Mouse (Mus musculus) left cerebral cortex, postnatal 4 days (tissue): ENCODE measurements at regions not wholly inside any gene's neighbourhood (a gene's known extent, or its start where the extent isn't known, plus 50 kb on each side); places are given as distances from the start of the nearest gene placed in this dataset.
A peak's percentile ranks its signal among the peaks of the same experiment; 100 is the strongest.

Experiments used
- DNase-seq: peaks from one replicate; pipeline ENCODE4 v3.0.0-alpha.2; 2022
- intact Hi-C: fragments of 180-260 bp; cut with DNase I; formaldehyde crosslinking; loops from one replicate; pipeline ENCODE4 v1.15.1; 2025

DNA sequence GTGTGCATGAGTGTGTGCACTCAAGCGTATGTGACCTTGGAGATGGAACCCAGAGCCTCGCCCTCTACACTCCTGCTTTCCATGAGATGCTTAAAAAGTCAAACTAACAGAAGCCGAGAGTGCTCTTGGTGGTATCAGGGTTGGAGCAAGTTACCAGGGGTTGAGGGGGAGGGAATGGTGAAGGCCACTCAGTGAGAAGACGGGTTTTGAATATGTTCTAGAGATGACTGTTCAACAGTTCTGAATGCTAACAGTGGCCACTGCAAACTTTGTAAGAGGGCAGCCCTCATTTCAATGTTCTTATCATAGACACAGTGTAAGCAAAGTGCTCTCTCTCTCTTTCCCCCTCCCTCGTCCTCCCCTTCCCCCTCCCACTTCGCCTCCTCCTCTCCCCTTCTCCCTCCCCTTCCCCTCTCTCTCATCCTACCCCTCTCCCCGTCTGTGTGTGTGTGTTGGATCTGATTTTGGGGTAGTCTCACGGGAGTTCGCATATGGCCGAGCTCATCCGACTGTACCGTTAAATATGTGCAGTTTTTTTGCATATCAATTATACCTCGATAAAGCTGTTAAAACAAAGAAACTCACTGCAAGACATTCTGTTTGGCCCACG lies 75.5 kb upstream of the 4931429L15Rik start:
- intact Hi-C loops: no loop called here
- DNase-seq: no peak

DNA sequence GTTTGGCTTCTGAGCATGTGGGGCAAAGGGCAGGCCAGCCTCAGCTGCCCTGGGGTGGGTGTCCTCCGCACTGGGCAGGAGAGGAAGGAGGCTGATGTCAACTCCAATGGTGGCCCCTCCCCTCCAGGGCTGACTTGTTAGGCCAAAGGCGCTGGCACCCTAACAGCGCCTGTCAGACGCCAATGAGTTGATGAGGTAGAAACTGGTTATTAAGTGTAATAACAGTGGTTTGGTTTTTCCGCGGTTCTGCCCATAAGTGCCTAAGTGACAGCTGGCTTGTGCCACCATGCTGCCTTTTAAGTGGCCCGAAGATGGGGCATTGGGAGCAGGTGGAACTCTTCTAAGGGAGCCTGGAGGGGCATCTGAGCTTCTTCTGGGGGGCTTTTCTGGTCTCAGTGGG lies 74.5 kb upstream of the 4931429L15Rik start:
- intact Hi-C loops: no loop called here
- no peak for DNase-seq

DNA sequence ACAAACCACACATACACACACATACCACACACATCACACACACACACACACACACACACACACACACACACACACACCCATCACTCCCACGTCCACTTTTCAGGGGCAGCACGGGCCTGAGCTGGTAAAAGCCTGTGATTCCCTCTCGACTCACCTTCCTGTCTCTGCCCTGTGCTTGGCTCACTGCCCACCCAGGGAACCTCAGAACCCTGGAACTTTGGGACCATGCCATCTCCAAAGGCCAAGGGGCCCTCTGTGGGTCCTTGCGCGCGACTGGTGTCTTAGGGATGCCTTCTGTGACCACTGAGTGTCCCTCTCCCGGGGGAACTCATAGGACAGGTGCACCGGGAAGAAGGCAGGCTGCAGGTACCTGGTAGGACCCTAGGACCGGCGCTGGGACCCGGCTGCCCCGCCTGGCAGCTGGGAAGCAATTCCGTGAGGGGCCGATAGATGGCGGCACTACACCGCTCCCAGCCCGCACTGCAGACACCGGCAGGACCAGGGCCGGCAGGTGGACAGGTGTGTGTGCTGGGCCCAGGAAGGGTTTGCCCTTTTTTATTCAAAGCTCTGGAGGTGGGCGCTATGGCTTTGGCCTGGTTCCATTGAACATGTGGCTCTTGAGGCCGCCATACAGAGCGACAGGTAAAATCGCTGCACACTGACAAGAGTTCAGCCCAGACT lies 73.0 kb upstream of the 4931429L15Rik start:
- intact Hi-C loops: no loop called here
- peak; percentile 63 for DNase-seq

DNA sequence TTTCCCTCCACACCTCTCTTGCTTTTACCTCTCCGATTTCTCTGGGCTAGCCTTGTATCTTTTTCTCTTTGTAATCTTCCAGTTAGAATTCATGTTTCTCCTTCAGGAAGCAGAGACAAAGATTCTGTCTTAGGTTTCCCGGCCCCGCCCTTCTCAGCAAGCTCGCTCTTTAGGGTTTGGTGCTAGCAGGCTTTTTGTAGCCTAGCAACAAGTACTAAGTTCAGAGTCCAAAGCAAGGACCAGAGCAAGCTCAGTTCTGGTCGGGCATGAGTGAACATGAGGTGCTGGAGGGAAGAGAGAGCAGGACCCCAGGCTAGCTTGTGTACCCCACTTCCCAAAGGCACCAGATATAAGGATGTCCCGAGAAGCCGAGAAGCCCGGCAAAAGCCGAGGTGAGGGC lies 70.0 kb upstream of the 4931429L15Rik start:
- intact Hi-C loops: no loop called here

DNA sequence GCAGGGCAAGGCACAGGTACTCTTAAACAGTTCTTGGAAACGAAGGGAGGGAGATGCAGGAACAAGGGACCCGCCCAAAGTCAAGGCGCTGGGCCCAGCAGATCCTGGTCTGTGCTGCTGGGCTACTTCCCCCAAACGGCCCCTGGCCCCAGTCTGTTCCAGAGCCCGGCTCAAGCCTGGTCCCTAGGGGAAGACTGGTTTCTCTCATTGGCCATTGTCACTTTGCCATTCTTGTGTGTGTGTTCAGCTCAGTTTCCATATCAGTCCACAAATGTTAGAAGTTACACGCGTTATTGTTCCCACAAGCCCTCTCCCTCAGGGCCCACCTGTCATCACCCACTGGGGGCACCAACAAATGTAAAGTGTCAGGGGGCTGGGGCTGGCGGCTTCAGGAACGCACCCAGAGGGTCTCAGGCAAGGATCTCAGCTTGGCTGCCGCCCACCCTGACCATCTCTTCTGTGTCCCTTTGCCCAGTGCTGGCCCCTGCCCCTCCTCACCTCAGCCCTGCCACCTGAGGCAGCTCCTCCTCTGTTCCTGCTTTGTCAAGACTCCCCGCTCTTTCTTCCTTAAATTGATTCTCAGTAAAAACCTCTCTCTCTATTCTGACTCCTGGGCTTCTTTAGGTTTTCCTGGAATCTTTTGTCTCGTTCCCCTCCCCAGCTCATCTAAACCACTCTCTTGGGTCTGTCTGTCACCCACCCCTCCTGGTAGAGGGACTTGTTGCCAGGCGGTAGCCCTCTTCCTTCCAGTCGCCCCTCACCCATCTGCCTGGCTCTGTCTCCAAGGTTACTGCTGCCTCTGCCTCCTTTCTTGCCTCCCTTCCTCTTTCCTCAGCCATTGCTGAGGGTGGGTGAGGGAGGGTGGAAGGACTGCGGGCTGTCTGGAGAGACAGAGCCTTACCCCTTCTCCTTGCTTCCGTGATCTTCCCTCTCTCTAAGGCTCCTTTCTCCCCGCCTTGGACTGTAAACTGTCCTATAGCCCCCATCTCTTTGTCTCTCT lies 69.2 kb upstream of the 4931429L15Rik start:
- peak; percentile 61 for DNase-seq
- intact Hi-C loops: no loop called here

More for the DNA sequence above, 70.0 kb upstream of the 4931429L15Rik start:
- no peak for DNase-seq

DNA sequence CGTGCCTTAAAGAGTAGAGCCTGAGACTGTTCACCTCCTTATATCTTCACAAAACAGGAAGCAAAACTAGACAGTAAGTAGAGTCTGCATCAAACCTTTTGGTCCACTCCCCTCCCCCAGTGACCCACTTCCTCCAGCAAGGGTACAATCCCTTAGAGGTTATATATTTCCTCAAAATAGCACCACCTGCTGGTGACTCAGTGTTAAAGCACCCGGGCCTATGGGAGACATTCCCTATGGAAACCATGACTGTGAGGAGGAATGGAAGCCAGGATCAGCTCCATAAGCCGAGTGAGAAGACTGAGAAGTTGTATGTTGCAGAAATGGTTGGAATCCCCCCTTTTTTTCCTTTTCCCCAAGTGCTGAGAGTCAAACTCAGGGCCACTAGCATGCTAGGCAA lies 66.5 kb upstream of the 4931429L15Rik start:
- no peak for DNase-seq
- intact Hi-C loops: no loop called here

DNA sequence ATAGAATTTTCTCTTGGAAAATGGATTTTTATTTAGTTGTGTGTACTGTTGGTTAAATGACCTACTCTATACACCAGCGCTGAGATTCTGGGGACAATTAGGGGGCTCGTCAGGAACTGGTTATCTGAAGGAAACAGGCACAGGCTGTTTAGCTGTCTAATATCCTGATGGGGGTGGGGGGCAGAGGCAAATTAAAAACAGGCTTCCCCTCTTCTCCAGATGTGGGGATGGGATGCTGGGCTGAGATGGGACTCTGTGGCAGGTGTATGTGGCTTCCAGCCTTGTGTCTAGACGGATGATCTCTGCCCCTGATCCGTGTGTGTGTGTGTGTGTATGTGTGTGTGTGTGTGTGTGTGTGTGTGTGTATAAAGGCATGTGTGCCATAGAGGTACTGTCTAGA lies 61.6 kb upstream of the 4931429L15Rik start:
- no peak for DNase-seq
- intact Hi-C loops: no loop called here

DNA sequence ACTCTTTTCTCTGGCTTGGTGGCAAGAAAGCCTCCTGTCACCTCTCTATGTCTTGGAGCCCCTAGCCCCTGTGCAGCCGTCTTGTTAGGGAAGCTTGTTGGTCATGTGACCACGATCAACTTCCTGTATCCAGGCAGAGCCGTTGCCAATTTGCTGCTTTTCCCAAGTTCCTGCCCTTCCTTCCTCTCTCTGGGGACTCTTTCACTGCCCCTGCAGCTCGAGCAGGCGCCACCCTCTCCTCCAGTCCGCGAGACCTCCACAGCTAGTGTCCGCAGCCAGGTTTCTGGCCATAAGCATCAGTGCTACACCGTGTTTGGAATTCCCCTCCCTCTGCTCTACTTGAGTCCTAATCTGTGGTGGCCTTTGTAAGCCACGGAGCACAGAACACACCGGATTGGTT lies 59.7 kb upstream of the 4931429L15Rik start:
- no peak for DNase-seq
- intact Hi-C loops: no loop called here

DNA sequence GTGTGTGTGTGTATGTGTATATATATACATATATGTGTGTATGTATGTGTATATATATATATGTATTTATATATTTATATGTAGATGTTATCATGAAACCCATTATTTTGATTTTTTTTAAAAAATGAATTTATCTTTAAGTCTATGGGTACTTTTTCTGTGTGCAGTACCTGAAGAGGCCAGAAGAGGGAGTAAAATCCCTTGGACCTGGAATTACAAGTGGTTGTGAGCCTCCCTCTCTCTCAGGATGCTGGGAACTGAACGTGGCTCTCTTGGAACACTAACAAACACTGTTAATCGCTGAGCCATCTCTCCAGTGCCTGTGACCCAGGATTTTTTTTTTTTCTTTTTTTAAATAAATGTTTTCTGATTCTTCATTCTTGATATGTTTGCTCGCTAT lies 58.6 kb upstream of the 4931429L15Rik start:
- no peak for DNase-seq
- intact Hi-C loops: no loop called here
